Mouse (Mus musculus) cerebellum, postnatal 4 days (tissue): ENCODE results near the gene Fzd2.
"Not testable (repeated sequence)": the region's sequence is repeated elsewhere in the genome, so short reads cannot be mapped to it uniquely, and the experiment has no call there.

Experiments
- DNase-seq, 2 experiments: peaks; one replicate each; pipeline ENCODE4 v3.0.0; 2022; ENCODE audit warnings: low spot score in 2 of 2, mixed read lengths in 1 of 2

Gene Fzd2

DNA sequence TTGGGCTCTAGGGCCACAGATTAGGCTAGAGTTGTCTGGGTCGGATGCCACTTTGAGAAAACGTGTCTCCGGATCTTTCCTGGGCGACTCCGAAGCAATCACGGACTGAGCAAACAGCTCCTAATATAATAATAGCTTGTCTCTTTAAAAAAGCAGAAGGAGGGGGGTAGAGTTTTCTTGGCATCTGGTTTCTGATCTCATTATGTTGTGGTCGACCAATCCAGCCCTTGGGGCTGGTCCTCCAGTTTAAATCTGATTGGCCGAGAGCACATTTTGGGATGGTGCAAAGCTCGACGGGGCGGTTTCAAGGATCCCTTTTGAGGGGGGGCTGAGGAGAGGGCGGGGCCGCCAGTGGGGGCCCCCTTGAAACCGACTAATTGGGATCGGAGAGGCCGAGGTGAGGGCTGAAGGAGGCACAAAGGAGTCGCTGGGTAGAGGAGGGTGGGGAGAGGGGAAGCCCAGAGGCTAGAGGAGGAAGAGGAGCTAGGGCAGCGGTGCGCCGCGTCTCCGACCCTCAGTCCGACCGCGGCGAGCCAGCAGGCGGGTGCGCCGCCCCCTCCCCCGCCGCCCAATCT lies at the start of gene Fzd2:
Gene Fzd2, plus strand, starts transcription at position 387 of the 575 bp plus-strand sequence.
- peak; percentile 62 to 81 for DNase-seq

GRCm38 (mm10) chr11:102555400-102556030 lies 48.7 kb upstream of the Fzd2 start:
- DNase-seq = no peak

DNA sequence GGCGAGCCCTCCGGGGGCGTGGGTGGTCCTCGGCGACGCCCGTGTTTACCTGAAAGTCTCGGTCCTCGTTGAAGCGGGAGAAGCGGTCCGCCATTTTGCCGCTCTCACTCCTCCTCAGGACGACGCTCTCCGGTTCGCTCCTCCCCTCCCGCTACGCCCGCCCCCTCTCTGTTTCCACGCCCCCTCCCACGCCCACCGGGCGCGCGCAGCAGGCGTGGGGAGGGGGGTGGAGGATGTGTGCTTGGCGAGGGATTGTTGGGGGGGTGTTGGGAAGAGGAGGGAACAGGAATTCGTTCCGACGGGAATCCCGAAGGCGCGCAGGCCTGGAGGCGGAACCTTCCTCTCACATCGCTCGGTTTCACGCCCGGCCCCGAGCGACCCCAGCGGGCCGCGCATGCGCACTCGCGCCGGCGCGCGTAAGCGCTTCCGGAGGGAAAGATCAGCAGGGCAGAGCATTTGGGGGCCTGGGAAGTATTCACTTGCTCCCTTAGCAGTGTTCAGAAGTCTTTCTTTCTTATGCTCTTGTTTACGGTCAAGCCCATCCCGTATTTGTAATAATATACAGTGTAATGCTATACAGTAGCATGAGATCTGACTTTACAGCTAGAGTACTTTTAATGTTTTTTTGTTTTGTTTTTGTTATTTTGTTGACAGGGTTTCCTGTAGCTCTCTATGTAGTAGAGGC lies 48.0 kb upstream of the Fzd2 start, which contains the start of gene Gpatch8:
Gene Gpatch8, minus strand, starts transcription at position 362 of the 685 bp plus-strand sequence.
- DNase-seq = peak; percentile 90 to 94

DNA sequence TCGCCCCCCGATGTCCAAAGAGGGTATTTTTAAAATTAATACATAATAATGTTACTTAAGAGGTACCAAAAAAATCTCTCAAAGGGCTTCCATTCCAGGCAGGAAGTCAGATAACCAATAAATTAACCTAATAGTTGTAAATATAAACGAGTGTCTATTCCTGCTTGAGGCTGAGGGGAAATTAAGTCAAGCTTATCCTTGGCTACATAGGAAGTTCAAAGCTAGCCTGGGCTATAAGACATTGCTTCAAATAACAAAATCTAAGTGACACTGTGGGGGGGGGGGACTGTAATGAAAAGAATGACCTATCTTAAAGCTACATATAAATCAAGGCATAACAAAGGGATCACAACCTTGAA lies 47.5 kb upstream of the Fzd2 start:
- no peak for DNase-seq

DNA sequence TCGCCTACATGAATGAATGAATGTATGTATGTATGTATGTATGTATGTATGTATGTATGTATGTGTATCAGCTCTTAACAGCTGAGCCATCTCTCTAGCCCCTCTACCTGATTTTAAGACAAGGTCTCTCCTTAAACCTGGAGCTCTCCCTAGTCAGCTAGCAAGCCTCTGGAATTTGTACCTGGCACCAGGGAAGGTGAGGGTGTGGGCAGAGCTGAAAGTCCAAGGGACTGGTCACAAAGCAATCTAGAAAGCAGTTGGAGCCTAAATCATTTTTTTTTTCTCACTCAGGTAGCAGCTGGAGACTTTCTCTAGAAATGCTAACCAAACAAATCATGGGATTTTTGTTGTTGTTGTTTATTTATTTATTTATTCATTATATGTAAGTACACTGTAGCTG lies 46.8 kb upstream of the Fzd2 start:
- DNase-seq = no peak

- no peak for DNase-seq
These were observed 45.5 kb upstream of the Fzd2 start for GRCm38 (mm10) chr11:102558704-102559103.

GRCm38 (mm10) chr11:102564952-102565671 lies 39.1 kb upstream of the Fzd2 start:
- not testable (repeated sequence) for DNase-seq

GRCm38 (mm10) chr11:102565741-102566140 lies 38.5 kb upstream of the Fzd2 start:
- no peak for DNase-seq

DNA sequence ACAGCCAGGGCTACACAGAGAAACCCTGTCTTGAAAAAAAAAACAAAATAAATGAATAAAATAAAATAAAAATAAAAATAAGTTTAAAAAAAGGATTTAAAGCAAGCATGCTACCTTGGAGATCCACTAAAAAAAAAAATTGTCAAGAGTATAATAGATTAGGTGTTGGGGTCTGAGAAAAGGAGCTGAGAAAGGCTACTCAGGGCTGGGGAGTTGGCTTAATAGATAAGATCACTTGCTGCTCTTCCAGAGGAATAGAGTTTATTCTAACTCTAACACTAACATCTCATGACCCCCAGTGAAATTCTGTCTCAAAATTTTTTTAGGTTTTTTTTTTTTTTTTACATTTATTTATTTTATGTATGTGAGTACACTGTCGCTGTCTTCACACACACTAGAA lies 37.9 kb upstream of the Fzd2 start:
- no peak for DNase-seq

DNA sequence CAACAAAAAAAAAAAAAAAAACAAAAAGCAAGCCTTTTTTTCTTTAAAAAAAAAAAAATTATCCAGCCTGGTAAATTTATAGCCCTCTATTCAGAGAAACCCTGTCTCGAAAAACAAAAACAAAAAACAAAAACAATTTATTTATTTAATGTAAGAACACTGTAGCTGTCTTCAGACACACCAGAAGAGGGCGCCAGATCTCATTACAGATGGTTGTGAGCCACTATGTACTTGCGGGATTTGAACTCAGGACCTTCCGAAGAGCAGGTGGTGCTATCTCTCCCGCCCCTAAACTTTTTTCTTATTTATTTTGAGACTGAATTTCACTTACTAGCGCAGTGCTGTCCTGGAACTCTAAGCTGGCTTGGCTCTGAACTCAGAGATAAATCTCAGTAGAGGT lies 37.0 kb upstream of the Fzd2 start:
- no peak for DNase-seq

DNA sequence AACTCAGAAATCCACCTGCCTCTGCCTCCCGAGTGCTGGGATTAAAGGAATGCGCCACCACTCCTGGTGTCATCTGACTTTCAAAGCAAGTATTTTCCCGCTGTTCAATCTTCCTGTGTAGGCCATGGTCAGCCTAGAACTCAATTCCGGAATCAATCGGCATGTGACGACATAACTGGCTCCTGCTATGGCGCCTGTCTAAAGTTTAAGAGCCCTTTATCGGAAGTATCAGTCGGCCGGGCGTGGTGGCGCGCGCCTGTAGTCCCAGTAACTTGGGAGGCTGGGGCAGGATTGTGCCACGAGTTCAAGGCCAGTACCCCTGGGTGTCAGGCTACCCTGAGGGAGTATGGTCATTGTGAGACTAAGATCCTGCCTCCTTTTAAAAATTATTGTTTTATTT lies 36.5 kb upstream of the Fzd2 start:
- no peak for DNase-seq

GRCm38 (mm10) chr11:102568191-102568590 lies 36.0 kb upstream of the Fzd2 start:
- no peak for DNase-seq

DNA sequence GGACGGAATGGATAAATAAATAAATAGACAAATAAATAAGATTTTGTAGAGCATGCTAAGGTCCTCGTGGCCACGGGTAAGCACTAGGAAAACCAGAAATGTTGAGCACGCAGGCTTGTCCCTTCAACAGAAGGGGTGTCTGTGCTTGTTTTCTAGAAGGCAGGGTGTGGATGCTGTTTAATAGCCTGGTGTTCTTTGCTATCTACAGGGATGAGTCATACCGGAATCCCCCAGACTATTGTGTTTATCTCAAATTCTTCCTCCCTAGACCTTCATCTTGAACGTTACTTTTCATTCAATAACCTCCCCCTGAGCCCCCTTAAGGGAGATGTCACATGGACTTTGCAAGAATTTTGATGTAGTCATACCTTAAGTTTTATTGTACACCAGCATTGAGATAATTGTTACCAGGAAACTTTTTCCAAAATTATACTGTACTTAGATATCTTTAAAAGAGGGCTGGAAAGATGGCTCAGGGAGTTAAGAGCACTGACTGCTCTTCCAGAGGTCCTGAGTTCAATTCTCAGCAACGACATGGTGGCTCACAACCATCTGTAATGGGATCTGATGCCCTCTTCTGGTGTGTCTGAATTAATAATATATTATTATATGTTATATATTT lies 35.3 kb upstream of the Fzd2 start:
- DNase-seq = no peak

- peak; percentile 89 to 91 for DNase-seq
These were observed 31.1 kb upstream of the Fzd2 start for GRCm38 (mm10) chr11:102572866-102573663.

GRCm38 (mm10) chr11:102575034-102575433 lies 29.2 kb upstream of the Fzd2 start:
- no peak for DNase-seq

GRCm38 (mm10) chr11:102576050-102576754 lies 28.0 kb upstream of the Fzd2 start:
- DNase-seq = no peak

- DNase-seq = peak; percentile 58 to 77
These were observed 25.7 kb upstream of the Fzd2 start for GRCm38 (mm10) chr11:102578341-102579118.

GRCm38 (mm10) chr11:102579165-102580033 lies 24.8 kb upstream of the Fzd2 start, which contains the start of gene Gm11627:
Gene Gm11627, minus strand, starts transcription at chr11:102579461.
- no peak for DNase-seq

GRCm38 (mm10) chr11:102580034-102580330 lies 24.2 kb upstream of the Fzd2 start:
- no peak for DNase-seq
